Mouse (Mus musculus): ENCODE data around the gene Dhps.
"Not testable (repeated sequence)": the region's sequence is repeated elsewhere in the genome, so short reads cannot be mapped to it uniquely, and the experiment has no call there.

Gene Dhps

DNA sequence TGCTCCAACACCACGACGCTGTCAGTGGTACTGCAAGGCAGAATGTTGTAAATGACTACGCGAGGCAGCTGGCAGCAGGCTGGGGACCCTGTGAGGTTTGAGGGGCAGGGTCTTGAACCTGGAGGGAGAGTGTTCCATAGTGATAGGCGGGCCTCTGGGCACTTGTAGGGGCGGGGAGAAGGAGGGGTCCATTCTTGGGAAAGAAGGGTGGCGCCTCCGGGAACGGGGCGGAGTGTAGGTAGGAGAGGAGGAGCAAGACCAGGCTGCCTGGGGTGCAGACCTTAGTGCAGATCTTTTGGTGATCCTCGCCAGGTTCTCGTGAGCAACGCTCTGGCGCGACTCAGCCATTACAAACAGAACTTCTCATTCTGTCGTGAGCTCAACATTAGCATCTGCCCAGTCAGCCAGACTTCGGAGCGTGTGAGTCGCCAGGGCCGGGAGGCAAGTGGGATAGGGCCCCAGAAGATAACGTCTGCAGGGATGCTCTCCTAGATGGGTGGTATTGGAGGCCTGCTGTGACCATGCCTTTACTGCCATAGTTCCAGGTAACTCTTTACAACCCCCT, 20.1 kb downstream of the Dhps start:
- DNase-seq (ENCODE audit: low read depth, low spot score) = no peak

DNA sequence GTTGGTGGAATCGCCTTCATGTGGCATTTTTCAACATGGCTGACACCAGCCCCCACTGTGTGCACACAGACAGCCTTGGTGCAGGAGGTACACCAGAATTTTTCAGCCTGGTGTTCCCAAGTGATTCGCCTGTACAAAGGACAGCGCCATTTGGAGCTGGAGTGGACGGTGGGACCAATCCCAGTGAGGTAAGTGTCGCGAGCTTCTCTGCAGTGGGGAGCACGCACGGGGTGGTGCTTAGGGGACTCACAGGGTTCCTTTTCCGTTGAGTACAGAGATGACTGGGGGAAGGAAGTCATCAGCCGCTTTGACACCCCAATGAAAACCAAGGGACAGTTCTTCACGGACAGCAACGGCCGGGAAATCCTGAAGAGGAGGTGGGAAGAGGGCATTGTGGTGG, 23.5 kb downstream of the Dhps start:
- DNase-seq (ENCODE audit: low read depth, low spot score) = no peak

- DNase-seq (ENCODE audit: low read depth, low spot score) = no peak
Observed at GRCm38 (mm10) chr8:85095566-85095965, 24.0 kb downstream of the Dhps start.

DNA sequence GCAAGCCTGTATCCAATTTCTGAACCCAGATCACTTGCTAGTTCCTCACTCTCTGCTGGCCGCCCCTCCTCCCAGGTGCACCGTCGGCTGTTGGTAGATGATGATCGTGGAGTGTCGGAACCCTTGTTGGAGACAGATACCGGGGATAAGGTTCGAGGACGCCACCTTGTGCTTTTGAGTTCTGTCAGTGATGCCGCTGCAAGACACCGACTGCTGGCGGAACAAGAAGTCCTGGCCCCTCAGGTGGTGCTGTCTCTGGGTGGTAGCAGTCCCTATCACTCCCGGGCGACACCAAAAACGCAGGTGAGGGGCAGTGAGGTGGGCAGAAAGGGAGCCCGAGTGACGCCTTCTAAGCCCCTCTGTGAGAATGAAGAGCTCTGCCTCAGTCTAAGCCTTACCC, 24.6 kb downstream of the Dhps start:
- no peak for DNase-seq (ENCODE audit: low read depth, low spot score)

- DNase-seq (ENCODE audit: low read depth, low spot score) = no peak
Observed at GRCm38 (mm10) chr8:85096850-85097249, 25.3 kb downstream of the Dhps start.

DNA sequence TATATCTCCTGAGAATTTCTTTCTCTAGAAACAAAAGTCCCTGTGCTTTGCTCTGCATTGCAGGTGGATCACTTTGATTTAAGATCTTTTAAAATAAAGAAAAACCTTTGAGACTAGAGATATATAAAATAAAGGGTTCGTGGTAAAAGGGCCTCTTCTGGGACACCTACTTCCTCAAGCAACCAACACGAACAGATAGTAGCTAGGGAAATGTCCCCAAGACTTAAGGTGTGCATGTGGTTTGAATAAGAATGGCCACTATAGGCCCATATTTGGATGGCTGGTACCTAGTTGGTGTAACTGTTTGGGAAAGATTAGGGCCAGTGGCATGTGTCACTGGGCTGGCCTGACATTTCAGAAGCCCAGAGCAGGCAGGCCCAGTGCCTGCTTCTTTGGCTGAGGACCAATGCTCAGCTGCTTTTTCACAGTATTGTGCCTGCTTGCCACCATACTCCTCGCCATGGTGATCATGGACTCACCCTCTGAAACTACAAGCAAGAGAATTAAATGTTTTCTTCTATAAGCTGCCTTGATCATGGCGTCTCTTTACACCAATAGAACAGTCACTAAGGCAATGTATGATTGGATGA, 28.6 kb downstream of the Dhps start:
- no peak for DNase-seq (ENCODE audit: low read depth, low spot score)

DNA sequence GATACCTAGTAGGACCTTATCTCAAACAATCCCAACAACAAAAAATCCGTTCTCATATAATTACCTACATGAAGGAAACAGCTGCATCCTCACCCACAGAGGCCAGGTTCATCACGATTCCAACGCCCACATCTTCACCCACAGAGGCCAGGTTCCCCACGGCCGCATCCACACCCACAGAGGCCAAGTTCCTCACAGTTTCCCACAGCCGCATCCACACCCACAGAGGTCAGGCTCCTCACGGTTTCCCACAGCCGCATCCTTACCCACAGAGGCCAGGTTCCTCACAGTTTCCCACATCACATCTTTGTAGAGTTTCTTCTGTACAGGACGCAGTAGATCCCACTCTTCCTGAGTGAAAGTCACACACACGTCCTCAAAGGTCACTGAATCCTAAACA, 41.7 kb downstream of the Dhps start:
- DNase-seq (ENCODE audit: low read depth, low spot score) = no peak

DNA sequence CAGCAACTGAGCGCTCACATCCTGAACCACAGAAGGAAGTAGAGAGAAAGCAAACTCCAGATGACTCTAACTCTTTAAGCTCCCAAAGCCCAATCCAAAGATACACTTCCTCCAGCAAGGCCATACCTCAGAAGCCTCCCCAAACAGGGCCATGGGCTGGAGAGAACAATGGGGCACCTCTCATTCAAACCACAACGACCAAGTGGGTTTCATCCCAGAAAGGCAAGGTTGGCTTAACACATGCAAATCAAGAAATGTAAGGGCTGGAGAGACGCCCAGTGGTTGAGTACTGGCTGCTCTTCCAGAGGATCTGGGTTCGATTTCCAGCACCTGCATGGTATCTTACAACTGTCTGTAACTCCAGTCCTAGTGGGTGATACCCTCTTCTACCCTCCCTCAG, 43.9 kb downstream of the Dhps start:
- DNase-seq (ENCODE audit: low read depth, low spot score) = no peak

DNA sequence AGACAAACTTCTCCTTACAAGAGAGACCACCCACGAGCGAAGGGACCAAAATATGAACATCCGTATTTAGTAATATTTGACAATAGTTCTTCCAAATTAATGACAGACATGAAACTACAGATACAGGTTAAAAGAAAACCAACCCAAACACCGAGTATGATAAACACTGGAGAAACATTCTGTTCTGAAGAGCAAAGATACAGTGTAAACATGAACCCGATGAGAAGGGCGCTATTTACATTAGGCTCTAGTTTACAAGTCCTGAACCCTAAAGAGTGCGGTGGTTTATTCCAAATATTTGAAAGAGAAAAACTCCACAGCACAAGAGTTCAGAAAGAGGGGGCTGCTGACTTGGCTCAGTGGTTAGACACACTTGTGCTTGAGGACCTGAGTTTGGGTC, 45.4 kb downstream of the Dhps start:
- no peak for DNase-seq (ENCODE audit: low read depth, low spot score)

GRCm38 (mm10) chr8:85119052-85119981, 47.8 kb downstream of the Dhps start:
- DNase-seq (ENCODE audit: low read depth, low spot score) = peak; percentile 75

- DNase-seq (ENCODE audit: low read depth, low spot score) = not testable (repeated sequence)
Observed at GRCm38 (mm10) chr8:85120251-85120650, 48.7 kb downstream of the Dhps start.

DNA sequence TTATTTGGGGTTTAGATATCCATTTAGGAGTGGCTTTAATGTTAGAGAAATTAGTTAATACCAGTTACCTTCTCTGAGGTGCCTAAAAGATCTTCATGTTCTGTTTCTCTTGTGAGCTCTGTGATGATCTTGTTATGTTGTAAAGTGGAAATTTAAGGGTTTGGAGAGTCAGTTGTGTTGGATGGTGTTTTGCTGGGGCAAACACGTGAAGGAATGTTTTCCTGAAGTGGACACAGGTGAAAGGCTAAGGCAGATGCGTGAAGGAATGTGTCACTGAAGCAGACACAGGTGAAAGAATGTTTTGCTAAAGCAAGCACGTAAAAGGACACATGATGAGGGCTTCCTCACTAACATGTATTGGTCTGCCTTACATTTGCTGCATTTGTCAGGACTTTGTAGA, 51.4 kb downstream of the Dhps start, which contains the start of gene Zfp791:
TSS of gene Zfp791 (minus strand) at position 101 of the 400 bp plus-strand sequence.
- no peak for DNase-seq (ENCODE audit: low read depth, low spot score)

DNA sequence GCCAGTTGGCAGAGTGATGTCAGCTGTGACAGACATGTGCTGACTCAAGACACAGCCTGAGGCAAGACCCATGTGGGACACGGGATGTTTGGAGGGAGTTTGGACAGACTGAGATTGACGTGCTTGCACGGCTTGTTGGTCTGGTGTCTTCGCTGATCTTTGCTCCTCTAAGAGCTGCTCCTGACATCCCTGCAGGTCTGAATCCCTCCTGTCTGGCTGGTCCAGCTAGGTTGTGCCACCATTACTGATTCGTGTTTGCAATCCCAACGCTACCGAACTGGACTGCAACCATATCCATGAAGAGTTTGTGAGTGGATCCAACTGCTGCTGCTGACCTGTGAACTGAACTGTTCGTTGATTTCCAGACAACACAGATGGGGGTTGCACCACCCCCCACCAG, 52.1 kb downstream of the Dhps start:
- DNase-seq (ENCODE audit: low read depth, low spot score) = no peak

Data from brain, embryonic 18.5 days (tissue).